Comparison of ENCODE assay signal across 9 mouse cellular contexts in genomic region chr4:124659251-124660217, GRCm38 (mm10). TPM values are rescaled to one million over a fixed set of nuclear protein-coding genes. Genes with fewer than 3 reads are reported as not detected.
DNase-seq lines count a peak whose midpoint lies in the region; ATAC-seq and TF ChIP-seq lines count a peak whose summit lies in the region.
"Had no signal": no experiment of that assay in that cellular context is flagged by ENCODE, and none has a peak within 500 bp of the region (broad histone marks: within the 10 kb centered on the region; RNA-seq: fewer than 3 reads in every experiment).

No protein-coding gene starts in this region.

- 1% methylated on average over 68 of the region's 68 CpGs for WGBS in heart, embryonic 11.5 days (ENCODE audit: insufficient replicate concordance)
- WGBS in hindbrain, embryonic 14.5 days, result 2% methylated on average over 68 of the region's 68 CpGs
- under 1% methylated on average over 68 of the region's 68 CpGs for WGBS in midbrain, embryonic 14.5 days

- no peak overlapping the region for H3K9ac ChIP-seq in heart, embryonic 11.5 days (ENCODE audit: low read depth, low read length)
- peak overlapping the region; percentile 60 for H3K9ac ChIP-seq in hindbrain, embryonic 14.5 days
- H3K9ac ChIP-seq in midbrain, embryonic 14.5 days (replicated peaks; ENCODE audit: low read length), result peak overlapping the region; percentile 58

- peak overlapping the region; percentile 31 for H3K4me3 ChIP-seq in heart, embryonic 11.5 days (ENCODE audit: low read depth, low read length)
- H3K4me3 ChIP-seq in hindbrain, embryonic 14.5 days (replicated peaks; ENCODE audit: low read length), result peak overlapping the region; percentile 45
- H3K4me3 ChIP-seq in midbrain, embryonic 14.5 days (replicated peaks; ENCODE audit: low read depth, low read length), result peak overlapping the region; percentile 63

- no peak for ATAC-seq in heart, embryonic 11.5 days (replicated peaks; ENCODE audit: insufficient number of reproducible peaks, low FRiP score, low TSS enrichment)
- no peak for ATAC-seq in hindbrain, embryonic 14.5 days (ENCODE audit: low FRiP score)
- no peak for ATAC-seq in midbrain, embryonic 14.5 days (ENCODE audit: low FRiP score, low TSS enrichment)

- H3K27me3 ChIP-seq in heart, embryonic 11.5 days (ENCODE audit: control insufficient read depth, insufficient read depth, low read length), result peaks cover 92% of the 10 kb centered on the region
- H3K27me3 ChIP-seq in hindbrain, embryonic 14.5 days (ENCODE audit: control insufficient read depth, insufficient read depth, low read length), result peaks cover 71% of the 10 kb centered on the region
- H3K27me3 ChIP-seq in midbrain, embryonic 14.5 days (ENCODE audit: control insufficient read depth, insufficient read depth, low read length), result peaks cover 40% of the 10 kb centered on the region

- TF ChIP-seq CTCF in brain, embryonic 14.5 days (IDR thresholded peaks at IDR 0.05; ENCODE audit: borderline replicate concordance, extremely low read depth, insufficient read depth, insufficient read length), result no peak

- DNase-seq in heart, postnatal 4 days, result no peak
- DNase-seq in brain, embryonic 14.5 days (ENCODE audit: low read depth), result peak; percentile 49
- DNase-seq in hindbrain, embryonic 14.5 days (ENCODE audit: low spot score), result no peak
- peak; percentile 60 for DNase-seq in midbrain, embryonic 14.5 days
- no peak for DNase-seq in urinary bladder, adult 2 months (ENCODE audit: low spot score)
- no peak for DNase-seq in spleen, postnatal 36 days (ENCODE audit: low spot score in 2 of 2)
- no peak for DNase-seq in gastrocnemius, postnatal 14 days

- TF ChIP-seq POLR2A in brain, embryonic 14.5 days (IDR thresholded peaks at IDR 0.05; ENCODE audit: borderline replicate concordance, extremely low read depth, insufficient read depth, insufficient read length, poor library complexity, severe bottlenecking), result no peak

- peaks cover 10% of the 10 kb centered on the region for H3K4me1 ChIP-seq in heart, embryonic 11.5 days (ENCODE audit: control insufficient read depth, insufficient read depth, low read length)
- H3K4me1 ChIP-seq in hindbrain, embryonic 14.5 days (replicated peaks; ENCODE audit: control insufficient read depth, insufficient read depth, low read length), result peaks cover 29% of the 10 kb centered on the region
- H3K4me1 ChIP-seq in midbrain, embryonic 14.5 days (ENCODE audit: control insufficient read depth, insufficient read depth, low read length), result peaks cover 28% of the 10 kb centered on the region

- no peaks in the 10 kb centered on the region for H3K36me3 ChIP-seq in heart, embryonic 11.5 days (ENCODE audit: control insufficient read depth, insufficient read depth, low read length)
- H3K36me3 ChIP-seq in hindbrain, embryonic 14.5 days (replicated peaks; ENCODE audit: control insufficient read depth, insufficient read depth), result no peaks in the 10 kb centered on the region
- H3K36me3 ChIP-seq in midbrain, embryonic 14.5 days (ENCODE audit: control insufficient read depth, insufficient read depth, low read length), result no peaks in the 10 kb centered on the region

- no peak overlapping the region for H3K27ac ChIP-seq in heart, embryonic 11.5 days (ENCODE audit: low read depth, low read length)
- H3K27ac ChIP-seq in hindbrain, embryonic 14.5 days, result no peak overlapping the region
- peak overlapping the region; percentile 49 for H3K27ac ChIP-seq in midbrain, embryonic 14.5 days (replicated peaks; ENCODE audit: low read depth, low read length)

- no peaks in the 10 kb centered on the region for H3K9me3 ChIP-seq in heart, embryonic 11.5 days (replicated peaks; ENCODE audit: control insufficient read depth, low read length)
- H3K9me3 ChIP-seq in hindbrain, embryonic 14.5 days (ENCODE audit: control insufficient read depth, low read length), result no peaks in the 10 kb centered on the region
- H3K9me3 ChIP-seq in midbrain, embryonic 14.5 days (ENCODE audit: control insufficient read depth, low read length), result no peaks in the 10 kb centered on the region

- peak overlapping the region; percentile 53 for H3K4me2 ChIP-seq in heart, embryonic 11.5 days
- H3K4me2 ChIP-seq in hindbrain, embryonic 14.5 days (replicated peaks), result peak overlapping the region; percentile 84
- peak overlapping the region; percentile 88 for H3K4me2 ChIP-seq in midbrain, embryonic 14.5 days (ENCODE audit: low read length)

- intact Hi-C loops in gastrocnemius, postnatal 14 days (cut with DNase I; ENCODE audit: low total_unique reads), result loop anchor here (10.0 kb wide), 1 partner anchor 705 kb away; no protein-coding TSS in a partner anchor

RNA-seq across cellular contexts. Expression of gene Pou3f1, which starts 2.9 kb away (rescaled TPM):
- polyA plus RNA-seq in heart, embryonic 11.5 days (2014; fragmentation: Nextera tagmentation; extraction: Ambion mirVana), result 0.21 and 0.24 TPM in 2 replicates
- under 1 TPM; 0.16 to 0.24 TPM for total RNA-seq in heart, postnatal 4 days (2021)
- 21.3 and 23.1 TPM in 2 replicates for polyA plus RNA-seq in brain, embryonic 14.5 days (2012; rRNA removed)
- 9.6 and 11.2 TPM in 2 replicates for polyA plus RNA-seq in hindbrain, embryonic 14.5 days (2014; fragmentation: Nextera tagmentation; extraction: Ambion mirVana)
- polyA plus RNA-seq in midbrain, embryonic 14.5 days (2014; fragmentation: Nextera tagmentation; extraction: Ambion mirVana), result 21.7 and 22.6 TPM in 2 replicates
- 0.14 and 0.18 TPM in 2 replicates for polyA plus RNA-seq in urinary bladder, adult 2 months (2012; rRNA removed)
- 1 to 10 TPM; 1.3 to 2.2 TPM for total RNA-seq in gastrocnemius, postnatal 14 days (2021)
- total RNA-seq: common myeloid progenitor, adult 5-6 weeks had no signal

RNA-seq across cellular contexts. Expression of gene Utp11, which starts 33.9 kb away (rescaled TPM):
- polyA plus RNA-seq in heart, embryonic 11.5 days (2014; fragmentation: Nextera tagmentation; extraction: Ambion mirVana), result 57.1 and 60.7 TPM in 2 replicates
- 10 to 100 TPM; 17.3 to 18.7 TPM for total RNA-seq in heart, postnatal 4 days (2021)
- 22.4 and 22.6 TPM in 2 replicates for polyA plus RNA-seq in brain, embryonic 14.5 days (2012; rRNA removed)
- 33.5 and 33.6 TPM in 2 replicates for polyA plus RNA-seq in hindbrain, embryonic 14.5 days (2014; fragmentation: Nextera tagmentation; extraction: Ambion mirVana)
- 37.6 and 38.2 TPM in 2 replicates for polyA plus RNA-seq in midbrain, embryonic 14.5 days (2014; fragmentation: Nextera tagmentation; extraction: Ambion mirVana)
- polyA plus RNA-seq in urinary bladder, adult 2 months (2012; rRNA removed), result 31.6 and 32.9 TPM in 2 replicates
- 10 to 100 TPM; 16.5 to 20.4 TPM for total RNA-seq in gastrocnemius, postnatal 14 days (2021)

RNA-seq across cellular contexts. Expression of gene Fhl3, which starts 41.0 kb away (rescaled TPM):
- 6.3 and 6.4 TPM in 2 replicates for polyA plus RNA-seq in heart, embryonic 11.5 days (2014; fragmentation: Nextera tagmentation; extraction: Ambion mirVana)
- total RNA-seq in heart, postnatal 4 days (2021), result 10 to 100 TPM; 22.4 to 23.4 TPM
- 3.8 and 5.8 TPM in 2 replicates for polyA plus RNA-seq in brain, embryonic 14.5 days (2012; rRNA removed)
- 1.8 and 2.2 TPM in 2 replicates for polyA plus RNA-seq in hindbrain, embryonic 14.5 days (2014; fragmentation: Nextera tagmentation; extraction: Ambion mirVana)
- polyA plus RNA-seq in midbrain, embryonic 14.5 days (2014; fragmentation: Nextera tagmentation; extraction: Ambion mirVana), result 0.73 and 1.8 TPM in 2 replicates
- 2.7 and 5.2 TPM in 2 replicates for polyA plus RNA-seq in urinary bladder, adult 2 months (2012; rRNA removed)
- 100 to 1,000 TPM in 1 of 2 experiments, 10 to 100 TPM in 1; 77.5 to 112 TPM for total RNA-seq in gastrocnemius, postnatal 14 days (2021)

RNA-seq across cellular contexts. Expression of gene 3100002H09Rik, which starts 48.9 kb away (rescaled TPM):
- not detected in 2 replicates for polyA plus RNA-seq in heart, embryonic 11.5 days (2014; fragmentation: Nextera tagmentation; extraction: Ambion mirVana)
- total RNA-seq in heart, postnatal 4 days (2021), result not detected
- polyA plus RNA-seq in brain, embryonic 14.5 days (2012; rRNA removed), result 0.08 and 0.36 TPM in 2 replicates
- not detected in 2 replicates for polyA plus RNA-seq in hindbrain, embryonic 14.5 days (2014; fragmentation: Nextera tagmentation; extraction: Ambion mirVana)
- polyA plus RNA-seq in midbrain, embryonic 14.5 days (2014; fragmentation: Nextera tagmentation; extraction: Ambion mirVana), result 0.61 and 0.84 TPM in 2 replicates
- polyA plus RNA-seq in urinary bladder, adult 2 months (2012; rRNA removed), result not detected in 2 replicates
- total RNA-seq in gastrocnemius, postnatal 14 days (2021), result not detected
- total RNA-seq: common myeloid progenitor, adult 5-6 weeks had no signal

RNA-seq across cellular contexts. Expression of gene Sf3a3, which starts 55.0 kb away (rescaled TPM):
- 109 and 113 TPM in 2 replicates for polyA plus RNA-seq in heart, embryonic 11.5 days (2014; fragmentation: Nextera tagmentation; extraction: Ambion mirVana)
- total RNA-seq in heart, postnatal 4 days (2021), result 10 to 100 TPM; 35.0 to 37.4 TPM
- 53.1 and 59.7 TPM in 2 replicates for polyA plus RNA-seq in brain, embryonic 14.5 days (2012; rRNA removed)
- polyA plus RNA-seq in hindbrain, embryonic 14.5 days (2014; fragmentation: Nextera tagmentation; extraction: Ambion mirVana), result 88.9 and 89.3 TPM in 2 replicates
- 94.9 and 116 TPM in 2 replicates for polyA plus RNA-seq in midbrain, embryonic 14.5 days (2014; fragmentation: Nextera tagmentation; extraction: Ambion mirVana)
- polyA plus RNA-seq in urinary bladder, adult 2 months (2012; rRNA removed), result 38.1 and 40.4 TPM in 2 replicates
- 10 to 100 TPM; 14.7 to 17.4 TPM for total RNA-seq in gastrocnemius, postnatal 14 days (2021)

Comparison
In these comparisons a context has a peak if more than half of its experiments do, and no peak if none do; other contexts are left out.
1. DNase-seq: peak in brain, embryonic 14.5 days (single experiment) and midbrain, embryonic 14.5 days (single experiment); none in heart, postnatal 4 days (single experiment), hindbrain, embryonic 14.5 days (single experiment), urinary bladder, adult 2 months (single experiment), spleen, postnatal 36 days (0 of 2) and gastrocnemius, postnatal 14 days (single experiment).
2. Peak in every context shown above with its lines, with median percentiles within 50 percentile points of each other: H3K4me2 ChIP-seq and H3K4me3 ChIP-seq.